Mouse (Mus musculus): ENCODE data around the gene Ntrk1.

DNA sequence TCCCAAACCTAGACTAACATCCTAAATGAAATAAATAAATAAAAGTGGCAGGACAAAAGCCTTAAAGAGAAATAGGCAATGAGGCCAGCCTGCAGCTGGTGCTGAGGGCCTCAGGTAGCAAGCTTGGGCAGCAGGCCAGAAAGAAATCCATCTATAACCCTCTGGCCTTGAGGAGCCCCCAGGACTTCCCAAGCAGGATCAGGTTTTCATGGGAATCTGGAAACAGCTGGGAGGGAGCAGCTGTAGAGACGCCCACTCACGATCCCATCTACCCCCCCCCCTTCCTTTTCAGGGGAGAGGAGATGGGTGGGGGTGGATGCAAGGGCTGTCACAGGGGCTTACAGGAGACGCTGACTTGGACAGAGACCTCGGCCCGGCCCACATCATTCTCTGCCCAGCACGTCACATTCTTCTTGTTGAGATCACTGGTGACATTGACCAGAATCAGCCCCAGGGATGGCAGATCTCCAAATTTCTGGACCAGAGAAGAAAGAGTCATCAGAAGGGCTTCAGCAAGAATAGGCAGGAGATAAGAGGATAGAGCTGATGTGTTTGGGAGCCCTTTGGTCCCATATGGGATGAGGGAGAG is 9.2 kb downstream of the Ntrk1 start:
- no peak for TF ChIP-seq CTCF (IDR thresholded peaks at IDR 0.05; ENCODE audit: extremely low read depth, insufficient read depth, low read length)
- no peak for TF ChIP-seq POLR2A (IDR thresholded peaks at IDR 0.05; ENCODE audit: extremely low read depth, insufficient read depth, low read length)
